Mouse (Mus musculus) heart, postnatal 0 days (tissue): ENCODE measurements around the gene Pgm3. TPM values are rescaled to one million over a fixed set of nuclear protein-coding genes. Genes with fewer than 3 reads are reported as not detected.

Experiments used
- ATAC-seq: fragments of 200-750 bp; cut with Nextera tagmentation; 2 replicates; pipeline ENCODE4 v1.8.0; 2017; ENCODE audit warnings: low read depth, moderate number of reproducible peaks, moderate library complexity; ENCODE audit not compliant: insufficient read depth
- DNase-seq: peaks from one replicate; pipeline ENCODE4 v3.0.0-alpha.2; 2016; ENCODE audit warnings: low spot score
- H3K27ac ChIP-seq: fragments of 300-500 bp; sonication (generic); 2 replicates; pipeline ENCODE4 v1.5.1; 2014; ENCODE audit warnings: low read depth, mild to moderate bottlenecking
- H3K27me3 ChIP-seq: fragments of 300-500 bp; sonication (generic); 2 replicates; pipeline ENCODE4 v1.6.1; 2014; ENCODE audit warnings: low read length, mixed read lengths; ENCODE audit not compliant: control insufficient read depth, insufficient read depth
- H3K36me3 ChIP-seq: fragments of 300-500 bp; sonication (generic); replicated peaks from 2 replicates; pipeline ENCODE4 v1.6.1; 2014; ENCODE audit warnings: low read length, mixed read lengths; ENCODE audit not compliant: control insufficient read depth, insufficient read depth
- H3K4me1 ChIP-seq: fragments of 300-500 bp; sonication (generic); 2 replicates; pipeline ENCODE4 v1.6.1; 2014; ENCODE audit warnings: antibody characterized with exemption; ENCODE audit not compliant: control insufficient read depth, insufficient read depth
- H3K4me2 ChIP-seq: fragments of 300-500 bp; sonication (generic); 2 replicates; pipeline ENCODE4 v1.6.1; 2014; ENCODE audit warnings: low read depth, mild to moderate bottlenecking, low read length, moderate library complexity
- H3K4me3 ChIP-seq: fragments of 300-500 bp; sonication (generic); 2 replicates; pipeline ENCODE4 v1.5.1; 2014; ENCODE audit warnings: low read depth, low read length
- H3K9ac ChIP-seq: fragments of 300-500 bp; sonication (generic); replicated peaks from 2 replicates; pipeline ENCODE4 v1.6.1; 2014; ENCODE audit warnings: low read depth, low read length, mixed read lengths
- H3K9me3 ChIP-seq: fragments of 300-500 bp; sonication (generic); replicated peaks from 2 replicates; pipeline ENCODE4 v1.6.1; 2016; ENCODE audit warnings: low read length; ENCODE audit not compliant: control insufficient read depth
- CTCF ChIP-seq: IDR thresholded peaks from 2 replicates; pipeline ENCODE4 v1.5.1; 2016; ENCODE audit warnings: antibody characterized with exemption, control low read depth, low read depth
- EP300 ChIP-seq: IDR thresholded peaks from 2 replicates; pipeline ENCODE4 v1.6.1; 2016; ENCODE audit warnings: antibody characterized with exemption, low read depth
- WGBS: fragments of 180-500 bp; shearing (Covaris S2); extraction: QIAGEN DNeasy Blood & Tissue Kit; methylation state at CpG from one replicate; pipeline ENCODE4 v1.1.7; 2014; 5-methylcytosine and 5-hydroxymethylcytosine counted together
- polyA plus RNA-seq: library from polyadenylated mRNA; unstranded; fragments of >200 nt; fragmentation: Nextera tagmentation; extraction: Ambion mirVana; gene quantifications from 2 replicates; pipeline ENCODE4 v1.2.1, GENCODE M21; 2015
- total RNA-seq: library from RNA; depleted of rRNA; stranded (reverse); fragments of >200 nt; gene quantifications from 2 replicates; pipeline ENCODE4 v1.2.3, GENCODE M21; 2014; ENCODE audit warnings: low replicate concordance

Gene Pgm3
- total and polyA plus RNA-seq, 2 experiments from 2014 or later = 6.8 to 12.1 TPM

DNA sequence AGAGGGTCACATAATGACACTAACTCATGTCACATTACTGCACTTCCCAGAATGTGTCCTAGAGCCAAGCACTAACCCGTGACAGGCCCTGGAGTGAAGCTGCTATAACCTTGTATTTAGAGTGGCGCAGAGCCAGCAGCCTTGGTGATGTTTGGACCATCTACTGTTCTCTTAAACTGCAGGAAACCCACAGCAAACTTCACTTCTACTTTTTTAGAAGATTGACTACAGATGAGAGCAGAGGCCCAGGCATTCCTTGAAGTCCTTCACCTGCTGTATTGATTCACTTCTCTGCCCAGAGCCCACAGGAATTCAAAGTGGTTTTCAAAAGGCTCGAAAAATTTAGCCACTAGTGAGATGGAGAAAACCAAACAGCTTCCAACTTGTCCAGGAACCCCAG, 11.1 kb downstream of the Pgm3 start:
- H3K9ac ChIP-seq = no peak overlapping the region
- H3K27me3 ChIP-seq = no peaks in the 10 kb centered on the region
- WGBS = 76% methylated on average over 3 of the region's 3 CpGs
- no peak overlapping the region for H3K4me3 ChIP-seq
- H3K9me3 ChIP-seq = no peaks in the 10 kb centered on the region
- DNase-seq (no peak), ATAC-seq (no peak)
- H3K36me3 ChIP-seq = peaks cover 80% of the 10 kb centered on the region
- H3K4me2 ChIP-seq = no peak overlapping the region
- H3K4me1 ChIP-seq = no peaks in the 10 kb centered on the region
- no peak for TF ChIP-seq EP300
- TF ChIP-seq CTCF = no peak
- no peak overlapping the region for H3K27ac ChIP-seq

DNA sequence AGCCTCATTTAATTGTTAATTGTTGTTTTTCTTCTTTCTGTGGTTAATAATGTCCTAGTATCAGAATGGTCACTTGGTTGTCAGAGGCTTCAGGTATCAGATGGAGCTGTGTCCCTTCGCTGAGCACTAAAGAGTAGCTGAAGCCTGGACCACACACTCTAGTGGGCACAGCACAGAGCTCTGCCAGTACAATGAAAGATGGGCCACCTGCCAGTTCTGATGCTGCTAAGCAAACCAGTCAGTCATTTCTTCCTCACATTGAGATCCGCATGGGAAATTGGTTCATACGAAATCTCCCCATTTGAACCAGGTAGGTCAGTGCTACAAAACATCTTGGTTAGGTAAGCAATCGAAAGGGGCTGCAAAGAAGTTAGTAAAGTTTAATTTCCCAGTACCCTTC, 17.0 kb downstream of the Pgm3 start:
- Histone ChIP-seq H3K9me3 (no peaks in the 10 kb centered on the region), H3K9ac (no peak overlapping the region), H3K4me2 (no peak overlapping the region), H3K4me1 (no peaks in the 10 kb centered on the region), H3K27me3 (no peaks in the 10 kb centered on the region), H3K36me3 (peaks cover 74% of the 10 kb centered on the region), H3K27ac (no peak overlapping the region), H3K4me3 (no peak overlapping the region)
- TF ChIP-seq EP300 (no peak), CTCF (no peak)
- WGBS = 90% methylated on average over 4 of the region's 4 CpGs
- DNase-seq (no peak), ATAC-seq (no peak)

GRCm38 (mm10) chr9:86553886-86554285, 17.8 kb downstream of the Pgm3 start:
- Histone ChIP-seq H3K4me3 (no peak overlapping the region), H3K4me1 (no peaks in the 10 kb centered on the region), H3K9ac (no peak overlapping the region), H3K27ac (no peak overlapping the region), H3K36me3 (peaks cover 71% of the 10 kb centered on the region), H3K9me3 (no peaks in the 10 kb centered on the region), H3K27me3 (no peaks in the 10 kb centered on the region), H3K4me2 (no peak overlapping the region)
- DNase-seq (no peak), ATAC-seq (no peak)
- WGBS = 73% methylated on average over 9 of the region's 9 CpGs
- TF ChIP-seq CTCF (no peak), EP300 (no peak)

DNA sequence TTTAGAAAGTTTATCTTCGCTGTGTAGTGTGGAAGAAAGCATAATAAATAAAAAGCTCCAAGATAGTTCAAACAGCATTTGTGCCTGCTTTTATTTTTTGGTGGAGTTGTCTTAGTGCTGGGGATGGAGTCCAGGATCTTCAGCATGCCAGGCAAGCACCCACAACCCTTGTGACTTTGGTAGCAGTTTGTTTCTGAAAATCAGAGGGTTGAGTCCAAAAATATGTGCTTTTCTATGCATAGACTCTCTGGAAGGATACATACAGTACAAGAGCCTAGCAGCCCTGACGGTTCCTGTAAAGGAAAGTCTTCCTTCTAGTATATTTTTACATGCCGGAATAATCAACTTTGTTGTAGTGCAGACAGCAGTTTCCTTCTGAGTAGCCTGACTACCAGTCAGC, 20.9 kb downstream of the Pgm3 start:
- no peak for TF ChIP-seq CTCF
- TF ChIP-seq EP300 = no peak
- Histone ChIP-seq H3K27ac (no peak overlapping the region), H3K9ac (no peak overlapping the region), H3K9me3 (no peaks in the 10 kb centered on the region), H3K4me1 (no peaks in the 10 kb centered on the region), H3K36me3 (peaks cover 69% of the 10 kb centered on the region), H3K4me3 (no peak overlapping the region), H3K27me3 (no peaks in the 10 kb centered on the region), H3K4me2 (no peak overlapping the region)
- ATAC-seq (no peak), DNase-seq (no peak)
- WGBS = 90% methylated on average over 3 of the region's 3 CpGs

DNA sequence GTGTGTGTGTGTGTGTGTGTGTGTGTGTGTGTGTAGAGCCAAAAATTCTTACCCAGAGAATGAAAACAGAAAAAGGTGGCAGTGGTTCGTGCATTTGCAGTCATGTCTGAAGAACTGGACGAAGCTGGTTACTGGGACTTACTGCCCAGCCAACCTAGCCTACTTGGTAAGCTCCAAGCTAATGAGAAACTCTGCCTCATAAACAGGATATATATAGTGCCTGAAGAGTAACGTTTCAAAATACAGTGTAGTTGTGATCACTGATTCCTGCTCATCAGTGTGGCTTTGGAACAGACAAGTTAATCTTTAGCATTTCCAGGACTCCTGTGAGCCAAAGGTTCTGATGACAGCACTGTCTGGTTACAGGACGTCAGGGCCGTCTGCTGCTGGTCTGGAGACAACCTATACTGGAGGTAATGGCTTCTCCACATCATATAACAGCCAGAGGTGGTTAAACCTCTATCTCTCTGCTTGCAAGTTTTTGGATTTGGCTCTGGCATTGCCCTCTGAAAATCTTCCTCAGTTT, 21.9 kb downstream of the Pgm3 start:
- no peaks in the 10 kb centered on the region for H3K27me3 ChIP-seq
- TF ChIP-seq EP300 = no peak
- no peak for TF ChIP-seq CTCF
- ATAC-seq (no peak), DNase-seq (no peak)
- no peaks in the 10 kb centered on the region for H3K9me3 ChIP-seq
- H3K4me2 ChIP-seq = no peak overlapping the region
- peaks cover 70% of the 10 kb centered on the region for H3K36me3 ChIP-seq
- H3K4me1 ChIP-seq = no peaks in the 10 kb centered on the region
- 77% methylated on average over 5 of the region's 5 CpGs for WGBS
- H3K9ac ChIP-seq = no peak overlapping the region
- no peak overlapping the region for H3K27ac ChIP-seq
- no peak overlapping the region for H3K4me3 ChIP-seq

DNA sequence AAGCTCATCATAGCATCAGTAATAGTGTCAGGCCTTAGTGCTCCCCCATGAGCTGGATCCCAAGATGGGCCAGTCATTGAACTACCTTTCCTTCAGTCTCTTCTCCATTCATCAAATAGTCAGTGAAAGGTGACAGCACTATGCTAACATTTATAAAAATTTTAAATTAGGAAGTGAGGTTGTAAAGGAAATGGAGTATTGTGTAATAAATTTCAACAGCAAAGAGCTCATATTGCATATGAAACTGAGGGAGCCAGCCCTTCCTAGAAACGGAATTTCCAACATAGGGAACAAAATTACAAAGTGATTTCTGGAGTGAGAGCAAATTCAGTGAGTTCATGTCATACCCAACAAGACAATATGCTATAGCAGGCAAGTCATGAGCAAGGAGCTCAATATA, 27.1 kb downstream of the Pgm3 start:
- TF ChIP-seq EP300 = no peak
- no peak for TF ChIP-seq CTCF
- ATAC-seq (no peak), DNase-seq (no peak)
- Histone ChIP-seq H3K27me3 (no peaks in the 10 kb centered on the region), H3K27ac (no peak overlapping the region), H3K4me1 (no peaks in the 10 kb centered on the region), H3K4me3 (no peak overlapping the region), H3K9ac (no peak overlapping the region), H3K4me2 (no peak overlapping the region), H3K36me3 (peaks cover 73% of the 10 kb centered on the region), H3K9me3 (no peaks in the 10 kb centered on the region)
- 68% methylated on average over 1 of the region's 1 CpGs for WGBS
